Mouse (Mus musculus): ENCODE data around the gene Shld2. TPM values are rescaled to one million over a fixed set of nuclear protein-coding genes. Genes with fewer than 3 reads are reported as not detected.

Gene Shld2
- polyA plus RNA-seq (2015; fragmentation: Nextera tagmentation; extraction: Ambion mirVana): 10.5 and 11.0 TPM in 2 replicates

DNA sequence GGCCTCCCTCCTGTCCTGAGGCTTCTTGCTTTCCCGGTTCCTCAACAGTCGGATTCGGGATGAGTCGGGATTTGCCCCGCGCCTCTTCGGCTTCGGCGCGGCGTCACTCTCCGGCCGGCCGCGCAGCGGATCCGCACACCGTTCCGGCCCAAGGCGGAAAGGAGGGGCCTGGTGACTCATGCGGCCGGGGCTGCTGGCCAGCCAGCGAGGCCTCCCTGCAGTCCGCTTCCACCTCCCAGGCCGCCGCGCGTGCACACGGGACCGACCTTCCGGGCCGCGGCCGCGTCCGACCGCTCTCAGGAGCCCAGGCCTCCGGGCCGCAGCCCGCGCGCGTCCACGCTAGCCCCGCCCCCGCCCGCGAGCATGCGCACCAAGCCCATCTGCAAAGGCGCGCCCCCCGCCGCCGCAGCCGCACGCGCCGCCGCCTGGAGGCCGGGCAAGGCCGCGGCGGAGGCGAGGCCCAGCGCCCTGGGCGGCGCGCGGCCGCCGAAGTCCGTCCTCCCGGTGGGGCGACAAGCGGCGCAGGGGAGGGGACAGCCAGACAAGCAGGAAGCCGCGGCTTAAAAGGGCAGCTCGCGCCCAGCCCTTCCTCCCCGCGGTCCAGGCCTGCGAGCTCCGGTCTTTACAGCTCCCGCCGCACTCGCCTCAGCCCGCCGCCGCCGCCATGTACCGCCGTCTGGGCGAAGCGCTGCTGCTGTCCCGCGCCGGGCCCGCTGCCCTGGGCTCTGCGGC, at the start of gene Shld2, which contains the start of gene Glud1:
TSS of gene Shld2 (minus strand) at position 260 of the 732 bp plus-strand sequence.
TSS of gene Glud1 (plus strand) at position 494 of the 732 bp plus-strand sequence.
- Histone ChIP-seq H3K4me1 (peaks cover 35% of the 10 kb centered on the region), H3K27me3 (no peaks in the 10 kb centered on the region), H3K36me3 (no peaks in the 10 kb centered on the region), H3K4me3 (replicated peaks) (peak within 1 kb of the TSS; percentile 95), H3K27ac (peak within 1 kb of the TSS; percentile 98), H3K9me3 (replicated peaks) (no peaks in the 10 kb centered on the region), H3K4me2 (peak within 1 kb of the TSS; percentile 73), H3K9ac (peak within 1 kb of the TSS; percentile 94)
- peak; percentile 99 for ATAC-seq (replicated peaks; ENCODE audit: low FRiP score)
- WGBS: under 1% methylated on average over 75 of the region's 100 CpGs

GRCm38 (mm10) chr14:34359676-34360244, 49.5 kb upstream of the Shld2 start:
- Histone ChIP-seq H3K4me3 (replicated peaks) (no peak overlapping the region), H3K9ac (no peak overlapping the region), H3K36me3 (no peaks in the 10 kb centered on the region), H3K9me3 (replicated peaks) (no peaks in the 10 kb centered on the region), H3K4me2 (no peak overlapping the region), H3K27me3 (no peaks in the 10 kb centered on the region), H3K4me1 (peaks cover 18% of the 10 kb centered on the region), H3K27ac (no peak overlapping the region)
- ATAC-seq (replicated peaks; ENCODE audit: low FRiP score): no peak
- WGBS: 54% methylated on average over 5 of the region's 5 CpGs

- Histone ChIP-seq H3K4me2 (no peak overlapping the region), H3K27me3 (no peaks in the 10 kb centered on the region), H3K4me3 (replicated peaks) (no peak overlapping the region), H3K36me3 (no peaks in the 10 kb centered on the region), H3K9me3 (replicated peaks) (no peaks in the 10 kb centered on the region), H3K4me1 (peaks cover 5% of the 10 kb centered on the region; the same call in 1 of the 2 replicates), H3K9ac (no peak overlapping the region), H3K27ac (no peak overlapping the region)
- ATAC-seq (replicated peaks; ENCODE audit: low FRiP score): no peak
- 82% methylated on average over 7 of the region's 7 CpGs for WGBS
Measured at GRCm38 (mm10) chr14:34357671-34358455, 47.6 kb upstream of the Shld2 start.

GRCm38 (mm10) chr14:34355301-34355700, 45.0 kb upstream of the Shld2 start, which contains the start of gene Fam25c:
Fam25c (minus strand) TSS chr14:34355433.
- Histone ChIP-seq H3K9me3 (replicated peaks) (no peaks in the 10 kb centered on the region), H3K36me3 (no peaks in the 10 kb centered on the region), H3K4me2 (no peak within 1 kb of the TSS), H3K9ac (no peak within 1 kb of the TSS), H3K27ac (no peak within 1 kb of the TSS), H3K4me1 (peaks cover 8% of the 10 kb centered on the region), H3K4me3 (replicated peaks) (no peak within 1 kb of the TSS), H3K27me3 (no peaks in the 10 kb centered on the region)
- WGBS: 78% methylated on average over 6 of the region's 6 CpGs
- ATAC-seq (replicated peaks; ENCODE audit: low FRiP score): no peak

GRCm38 (mm10) chr14:34354456-34354855, 44.2 kb upstream of the Shld2 start:
- H3K9me3 ChIP-seq (replicated peaks): no peaks in the 10 kb centered on the region
- no peaks in the 10 kb centered on the region for H3K36me3 ChIP-seq
- H3K27me3 ChIP-seq: no peaks in the 10 kb centered on the region
- ATAC-seq (replicated peaks; ENCODE audit: low FRiP score): no peak
- H3K4me2 ChIP-seq: no peak overlapping the region
- peaks cover 8% of the 10 kb centered on the region for H3K4me1 ChIP-seq
- H3K27ac ChIP-seq: no peak overlapping the region
- WGBS: 85% methylated on average over 4 of the region's 4 CpGs
- H3K9ac ChIP-seq: no peak overlapping the region
- no peak overlapping the region for H3K4me3 ChIP-seq (replicated peaks)

GRCm38 (mm10) chr14:34353326-34353725, 43.0 kb upstream of the Shld2 start:
- WGBS: 89% methylated on average over 3 of the region's 3 CpGs
- Histone ChIP-seq H3K4me1 (peaks cover 8% of the 10 kb centered on the region), H3K9ac (no peak overlapping the region), H3K4me2 (no peak overlapping the region), H3K27ac (no peak overlapping the region), H3K4me3 (replicated peaks) (no peak overlapping the region), H3K9me3 (replicated peaks) (no peaks in the 10 kb centered on the region), H3K36me3 (no peaks in the 10 kb centered on the region), H3K27me3 (no peaks in the 10 kb centered on the region)
- ATAC-seq (replicated peaks; ENCODE audit: low FRiP score): no peak

- peaks cover 8% of the 10 kb centered on the region for H3K4me1 ChIP-seq
- no peak overlapping the region for H3K4me2 ChIP-seq
- no peaks in the 10 kb centered on the region for H3K9me3 ChIP-seq (replicated peaks)
- no peak for ATAC-seq (replicated peaks; ENCODE audit: low FRiP score)
- no peaks in the 10 kb centered on the region for H3K27me3 ChIP-seq
- 66% methylated on average over 6 of the region's 6 CpGs for WGBS
- H3K36me3 ChIP-seq: no peaks in the 10 kb centered on the region
- no peak overlapping the region for H3K4me3 ChIP-seq (replicated peaks)
- H3K27ac ChIP-seq: 0 out of 2 replicates have a peak overlapping the region, but pooled peaks have one; percentile 7
- H3K9ac ChIP-seq: no peak overlapping the region
Measured at GRCm38 (mm10) chr14:34352523-34352922, 42.2 kb upstream of the Shld2 start.

GRCm38 (mm10) chr14:34351660-34352059, 41.4 kb upstream of the Shld2 start:
- Histone ChIP-seq H3K9ac (no peak overlapping the region), H3K9me3 (replicated peaks) (no peaks in the 10 kb centered on the region), H3K4me2 (no peak overlapping the region), H3K27me3 (no peaks in the 10 kb centered on the region), H3K4me1 (peaks cover 8% of the 10 kb centered on the region), H3K27ac (no peak overlapping the region), H3K4me3 (replicated peaks) (no peak overlapping the region), H3K36me3 (no peaks in the 10 kb centered on the region)
- WGBS: 61% methylated on average over 3 of the region's 3 CpGs
- ATAC-seq (replicated peaks; ENCODE audit: low FRiP score): no peak

GRCm38 (mm10) chr14:34349007-34349406, 38.7 kb upstream of the Shld2 start:
- H3K4me2 ChIP-seq: no peak overlapping the region
- H3K4me1 ChIP-seq: peaks cover 4% of the 10 kb centered on the region; the same call in 1 of the 2 replicates
- H3K9ac ChIP-seq: no peak overlapping the region
- ATAC-seq (replicated peaks; ENCODE audit: low FRiP score): no peak
- H3K27ac ChIP-seq: no peak overlapping the region
- H3K9me3 ChIP-seq (replicated peaks): no peaks in the 10 kb centered on the region
- no peak overlapping the region for H3K4me3 ChIP-seq (replicated peaks)
- peaks cover 9% of the 10 kb centered on the region for H3K36me3 ChIP-seq
- 85% methylated on average over 8 of the region's 8 CpGs for WGBS
- no peaks in the 10 kb centered on the region for H3K27me3 ChIP-seq

GRCm38 (mm10) chr14:34348301-34348700, 38.0 kb upstream of the Shld2 start:
- ATAC-seq (replicated peaks; ENCODE audit: low FRiP score): no peak
- WGBS: 76% methylated on average over 7 of the region's 7 CpGs
- peaks cover 13% of the 10 kb centered on the region for H3K36me3 ChIP-seq
- H3K27ac ChIP-seq: no peak overlapping the region
- H3K9me3 ChIP-seq (replicated peaks): no peaks in the 10 kb centered on the region
- no peak overlapping the region for H3K9ac ChIP-seq
- no peaks in the 10 kb centered on the region for H3K27me3 ChIP-seq
- no peak overlapping the region for H3K4me3 ChIP-seq (replicated peaks)
- H3K4me1 ChIP-seq: peaks cover 4% of the 10 kb centered on the region; the same call in 1 of the 2 replicates
- no peak overlapping the region for H3K4me2 ChIP-seq

DNA sequence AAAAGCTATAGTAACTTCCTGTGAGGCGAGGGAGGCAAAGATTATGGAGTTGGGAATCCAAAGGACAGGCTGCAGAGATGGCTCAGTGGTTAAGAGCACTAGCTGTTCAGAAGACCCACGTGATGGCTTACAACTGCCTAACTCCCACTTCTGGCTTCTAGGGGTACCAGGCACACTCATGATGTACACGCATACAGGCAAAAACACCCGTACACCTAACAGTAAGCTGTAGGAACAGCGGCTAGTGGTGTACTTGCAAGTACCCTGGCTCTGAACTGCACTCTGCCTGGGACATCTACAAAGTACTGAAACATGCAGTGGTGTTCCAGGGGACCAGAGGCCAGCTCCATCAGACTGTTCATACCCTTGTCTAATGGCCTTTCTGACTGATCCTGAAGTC, 36.8 kb upstream of the Shld2 start:
- WGBS: 94% methylated on average over 5 of the region's 5 CpGs
- H3K9me3 ChIP-seq (replicated peaks): no peaks in the 10 kb centered on the region
- no peak overlapping the region for H3K4me3 ChIP-seq (replicated peaks)
- no peaks in the 10 kb centered on the region for H3K4me1 ChIP-seq
- no peak overlapping the region for H3K4me2 ChIP-seq
- no peak for ATAC-seq (replicated peaks; ENCODE audit: low FRiP score)
- no peak overlapping the region for H3K9ac ChIP-seq
- no peak overlapping the region for H3K27ac ChIP-seq
- peaks cover 25% of the 10 kb centered on the region for H3K36me3 ChIP-seq
- H3K27me3 ChIP-seq: no peaks in the 10 kb centered on the region

Measured in kidney, embryonic 15.5 days (tissue).